Mouse (Mus musculus) hindbrain, postnatal 0 days (tissue): ENCODE measurements around the gene Map2k6. TPM values are rescaled to one million over a fixed set of nuclear protein-coding genes. Genes with fewer than 3 reads are reported as not detected.

ENCODE experiments used
- ATAC-seq: fragments of 200-750 bp; cut with Nextera tagmentation; 2 replicates; pipeline ENCODE4 v1.8.0; 2017; ENCODE audit warnings: mild to moderate bottlenecking, moderate TSS enrichment, moderate library complexity
- DNase-seq: peaks from one replicate; pipeline ENCODE4 v3.0.0-alpha.2; 2015; ENCODE audit warnings: low spot score
- H3K27ac ChIP-seq: fragments of 300-500 bp; sonication (generic); 2 replicates; pipeline ENCODE4 v1.5.1; 2014; ENCODE audit warnings: mild to moderate bottlenecking
- H3K27me3 ChIP-seq: fragments of 300-500 bp; sonication (generic); 2 replicates; pipeline ENCODE4 v1.6.1; 2014; ENCODE audit warnings: low read length, mixed read lengths; ENCODE audit not compliant: insufficient read depth
- H3K36me3 ChIP-seq: fragments of 300-500 bp; sonication (generic); 2 replicates; pipeline ENCODE4 v1.6.1; 2014; ENCODE audit warnings: low read length, mixed read lengths; ENCODE audit not compliant: insufficient read depth
- H3K4me1 ChIP-seq: fragments of 300-500 bp; sonication (generic); 2 replicates; pipeline ENCODE4 v1.6.1; 2014; ENCODE audit warnings: antibody characterized with exemption, low read length, mixed read lengths; ENCODE audit not compliant: insufficient read depth
- H3K4me2 ChIP-seq: fragments of 300-500 bp; sonication (generic); 2 replicates; pipeline ENCODE4 v1.6.1; 2014; ENCODE audit warnings: low read depth, mild to moderate bottlenecking, low read length, moderate library complexity, mixed read lengths
- H3K4me3 ChIP-seq: fragments of 300-500 bp; sonication (generic); 2 replicates; pipeline ENCODE4 v1.5.1; 2014; ENCODE audit warnings: low read length
- H3K9ac ChIP-seq: fragments of 300-500 bp; sonication (generic); replicated peaks from 2 replicates; pipeline ENCODE4 v1.6.1; 2014; ENCODE audit warnings: mild to moderate bottlenecking, low read length, moderate library complexity, mixed read lengths
- H3K9me3 ChIP-seq: fragments of 300-500 bp; sonication (generic); 2 replicates; pipeline ENCODE4 v1.6.1; 2016; ENCODE audit warnings: low read length, mixed read lengths
- CTCF ChIP-seq: IDR thresholded peaks from 2 replicates; pipeline ENCODE4 v1.5.1; 2016; ENCODE audit warnings: antibody characterized with exemption, control low read depth, low read depth
- WGBS: fragments of 180-500 bp; shearing (Covaris S2); extraction: QIAGEN DNeasy Blood & Tissue Kit; methylation state at CpG from one replicate; pipeline ENCODE4 v1.1.7; 2014; 5-methylcytosine and 5-hydroxymethylcytosine counted together
- polyA plus RNA-seq: library from polyadenylated mRNA; unstranded; fragments of >200 nt; fragmentation: Nextera tagmentation; extraction: Ambion mirVana; gene quantifications from 2 replicates; pipeline ENCODE4 v1.2.1, GENCODE M21; 2015
- total RNA-seq: library from RNA; depleted of rRNA; stranded (reverse); fragments of >200 nt; gene quantifications from 2 replicates; pipeline ENCODE4 v1.2.3, GENCODE M21; 2014

The Map2k6 gene
- total and polyA plus RNA-seq, 2 experiments from 2014 or later: 16.3 to 21.2 TPM

DNA sequence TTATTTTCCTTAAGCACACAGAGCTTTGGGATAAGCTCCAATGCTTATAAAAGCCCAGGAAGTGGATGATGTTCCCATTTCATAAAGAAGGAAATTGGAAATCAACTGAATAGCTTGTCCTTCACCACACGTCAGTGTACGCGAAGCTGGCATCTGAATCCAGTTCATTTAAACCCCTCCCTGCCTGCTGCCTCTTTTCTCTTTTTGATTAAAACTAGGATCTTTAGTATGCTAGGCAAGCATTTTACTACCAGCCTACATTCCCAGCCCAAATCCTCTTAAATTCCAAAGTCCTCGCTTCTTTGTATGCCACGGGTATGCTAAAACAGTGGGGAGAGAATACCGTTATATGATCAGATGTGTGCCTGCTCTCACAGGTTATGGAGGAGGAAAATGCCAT, 17.8 kb downstream of the Map2k6 start:
- 63% methylated on average over 6 of the region's 6 CpGs for WGBS
- ATAC-seq (no peak), DNase-seq (no peak)
- Histone ChIP-seq H3K27ac (peak overlapping the region; percentile 36), H3K4me2 (no peak overlapping the region), H3K4me1 (peaks cover 6% of the 10 kb centered on the region; the same call in 1 of the 2 replicates), H3K9me3 (no peaks in the 10 kb centered on the region), H3K9ac (no peak overlapping the region), H3K36me3 (no peaks in the 10 kb centered on the region), H3K27me3 (no peaks in the 10 kb centered on the region), H3K4me3 (no peak overlapping the region)
- no peak for TF ChIP-seq CTCF

DNA sequence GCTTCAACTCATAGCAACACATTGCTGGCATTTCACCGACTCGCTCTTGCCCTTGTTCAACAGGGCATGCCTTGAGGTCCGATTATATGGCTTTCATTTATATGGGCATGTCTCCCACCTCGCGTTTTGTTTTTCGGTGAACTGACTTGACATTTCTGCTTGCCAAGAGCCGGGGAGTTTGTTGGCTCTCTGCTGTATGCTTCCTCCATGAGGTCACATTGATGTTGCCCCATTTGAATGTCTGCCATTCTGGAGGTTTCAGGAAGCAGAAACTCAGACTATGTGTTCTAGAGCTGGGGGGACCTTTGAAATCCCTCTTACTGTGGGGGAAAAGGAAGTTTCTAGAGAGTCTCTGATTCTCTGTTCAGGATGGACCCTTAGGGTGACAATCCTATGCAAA, 21.5 kb downstream of the Map2k6 start:
- WGBS: 76% methylated on average over 7 of the region's 7 CpGs
- TF ChIP-seq CTCF: no peak

DNA sequence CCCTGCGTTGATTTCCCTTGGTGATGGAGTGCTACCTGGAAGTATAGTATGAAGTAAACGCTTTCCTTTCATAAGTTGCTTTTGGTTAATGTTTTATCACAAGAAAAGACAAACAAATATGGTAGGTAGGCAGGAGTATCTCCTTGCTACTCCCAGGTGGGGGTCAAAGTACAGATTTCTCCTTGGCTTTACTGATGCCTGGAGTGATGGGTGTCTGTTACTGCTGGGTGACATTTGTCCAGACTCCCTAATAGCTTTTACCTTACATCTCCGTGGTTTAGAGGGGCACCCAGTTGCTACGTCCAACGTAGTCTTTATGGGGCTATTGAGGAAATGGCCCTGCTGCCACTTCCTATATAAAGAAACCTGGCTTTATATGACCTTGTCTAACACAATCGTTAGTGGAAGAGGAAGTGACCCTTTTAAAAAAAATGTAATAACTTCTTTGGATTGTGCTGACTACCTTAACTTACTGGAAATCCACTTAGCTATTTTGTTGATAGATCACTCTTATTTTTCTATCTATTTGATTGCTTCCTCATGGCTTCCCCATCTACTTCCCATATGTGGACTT, 27.7 kb downstream of the Map2k6 start:
- no peaks in the 10 kb centered on the region for H3K9me3 ChIP-seq
- H3K4me1 ChIP-seq: no peaks in the 10 kb centered on the region
- no peaks in the 10 kb centered on the region for H3K36me3 ChIP-seq
- TF ChIP-seq CTCF: no peak
- H3K27ac ChIP-seq: 0 out of 2 replicates have a peak overlapping the region, but pooled peaks have one; percentile 5
- no peak for DNase-seq
- H3K27me3 ChIP-seq: no peaks in the 10 kb centered on the region
- no peak for ATAC-seq
- no peak overlapping the region for H3K4me3 ChIP-seq
- no peak overlapping the region for H3K4me2 ChIP-seq
- no peak overlapping the region for H3K9ac ChIP-seq
- WGBS: 87% methylated on average over 6 of the region's 6 CpGs

More for the DNA sequence above, 21.5 kb downstream of the Map2k6 start:
- H3K36me3 ChIP-seq: no peaks in the 10 kb centered on the region
- no peak overlapping the region for H3K4me2 ChIP-seq
- H3K9me3 ChIP-seq: no peaks in the 10 kb centered on the region
- ATAC-seq: no peak
- no peak for DNase-seq
- no peak overlapping the region for H3K9ac ChIP-seq
- no peak overlapping the region for H3K4me3 ChIP-seq
- peaks cover 6% of the 10 kb centered on the region; the same call in 1 of the 2 replicates for H3K4me1 ChIP-seq
- no peak overlapping the region for H3K27ac ChIP-seq
- H3K27me3 ChIP-seq: no peaks in the 10 kb centered on the region

DNA sequence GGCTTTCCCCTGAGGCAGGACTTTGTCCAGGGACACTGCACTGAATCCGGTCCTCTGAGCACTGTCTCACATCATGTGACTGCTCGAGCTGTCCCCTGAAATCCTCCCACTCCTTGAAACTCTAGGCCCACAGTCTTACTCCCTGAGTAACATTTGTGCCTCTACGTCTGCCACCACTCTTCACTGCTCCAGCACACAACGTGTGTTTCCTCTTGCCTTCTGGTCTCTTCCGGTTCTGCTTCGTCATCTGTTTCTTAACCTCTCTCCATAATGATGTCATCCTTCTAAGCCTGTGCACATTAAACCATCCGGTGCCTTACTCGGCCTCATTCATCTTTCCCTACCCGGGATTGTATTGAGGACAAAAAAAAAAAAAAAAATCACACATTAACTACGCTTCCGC, 28.2 kb downstream of the Map2k6 start:
- ATAC-seq (peak; percentile 70), DNase-seq (peak; percentile 23)
- Histone ChIP-seq H3K4me1 (no peaks in the 10 kb centered on the region), H3K27ac (0 out of 2 replicates have a peak overlapping the region, but pooled peaks have one; percentile 5), H3K4me3 (no peak overlapping the region), H3K9me3 (no peaks in the 10 kb centered on the region), H3K36me3 (no peaks in the 10 kb centered on the region), H3K4me2 (0 out of 2 replicates have a peak overlapping the region, but pooled peaks have one; percentile 10), H3K27me3 (no peaks in the 10 kb centered on the region), H3K9ac (no peak overlapping the region)
- 33% methylated on average over 11 of the region's 11 CpGs for WGBS
- no peak for TF ChIP-seq CTCF

DNA sequence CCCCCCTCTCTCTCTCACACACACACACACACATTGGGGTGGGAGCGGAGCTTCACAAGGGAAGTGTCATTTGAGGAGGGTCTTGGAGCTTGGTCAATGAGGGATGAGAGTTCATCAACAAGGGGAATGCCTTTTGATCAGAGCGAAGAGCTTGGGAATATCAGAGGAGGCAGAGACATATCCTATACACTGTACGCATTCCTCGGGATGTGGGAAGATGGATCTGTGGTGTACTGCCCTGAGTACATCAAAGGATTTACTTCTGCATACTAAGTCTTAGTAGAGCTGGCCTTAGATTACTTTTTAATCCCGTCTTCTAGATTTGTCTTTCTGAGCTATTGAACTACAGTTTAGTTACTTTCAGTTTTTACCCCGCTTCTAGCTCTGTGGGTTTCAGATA, 30.1 kb downstream of the Map2k6 start:
- 92% methylated on average over 6 of the region's 6 CpGs for WGBS
- Histone ChIP-seq H3K9ac (no peak overlapping the region), H3K4me1 (no peaks in the 10 kb centered on the region), H3K36me3 (no peaks in the 10 kb centered on the region), H3K4me2 (no peak overlapping the region), H3K9me3 (no peaks in the 10 kb centered on the region), H3K27me3 (no peaks in the 10 kb centered on the region), H3K27ac (no peak overlapping the region), H3K4me3 (no peak overlapping the region)
- TF ChIP-seq CTCF: no peak
- DNase-seq (no peak), ATAC-seq (no peak)

DNA sequence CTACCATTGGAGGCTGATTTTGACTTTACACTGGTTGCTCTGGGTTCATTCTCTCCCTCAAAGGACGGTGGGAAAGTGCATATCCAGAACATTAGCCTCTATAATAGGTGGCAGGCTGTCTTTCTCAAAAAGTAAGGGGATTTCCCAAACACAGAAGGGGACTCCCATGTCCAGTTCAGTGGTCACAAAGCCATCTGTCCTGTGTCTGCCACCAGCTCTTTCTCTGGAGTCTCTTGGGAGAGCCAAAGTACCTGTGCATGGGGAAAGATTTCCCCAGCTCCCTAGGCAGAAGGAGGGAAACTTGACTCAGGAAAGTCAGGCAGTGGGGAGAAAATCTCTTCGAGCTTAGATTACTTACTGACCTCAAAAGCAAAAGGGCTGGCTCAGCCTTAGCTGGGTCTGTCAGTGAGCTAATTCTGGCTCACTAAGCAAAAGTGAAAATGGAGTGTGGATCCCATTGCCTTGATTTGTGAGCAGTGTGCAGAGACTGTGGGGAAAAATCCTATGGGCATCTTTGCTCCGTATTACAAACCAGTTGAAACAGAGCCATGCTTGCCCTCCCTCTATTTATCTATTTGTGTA, 31.0 kb downstream of the Map2k6 start:
- TF ChIP-seq CTCF: no peak
- H3K27me3 ChIP-seq: no peaks in the 10 kb centered on the region
- H3K4me1 ChIP-seq: no peaks in the 10 kb centered on the region

DNA sequence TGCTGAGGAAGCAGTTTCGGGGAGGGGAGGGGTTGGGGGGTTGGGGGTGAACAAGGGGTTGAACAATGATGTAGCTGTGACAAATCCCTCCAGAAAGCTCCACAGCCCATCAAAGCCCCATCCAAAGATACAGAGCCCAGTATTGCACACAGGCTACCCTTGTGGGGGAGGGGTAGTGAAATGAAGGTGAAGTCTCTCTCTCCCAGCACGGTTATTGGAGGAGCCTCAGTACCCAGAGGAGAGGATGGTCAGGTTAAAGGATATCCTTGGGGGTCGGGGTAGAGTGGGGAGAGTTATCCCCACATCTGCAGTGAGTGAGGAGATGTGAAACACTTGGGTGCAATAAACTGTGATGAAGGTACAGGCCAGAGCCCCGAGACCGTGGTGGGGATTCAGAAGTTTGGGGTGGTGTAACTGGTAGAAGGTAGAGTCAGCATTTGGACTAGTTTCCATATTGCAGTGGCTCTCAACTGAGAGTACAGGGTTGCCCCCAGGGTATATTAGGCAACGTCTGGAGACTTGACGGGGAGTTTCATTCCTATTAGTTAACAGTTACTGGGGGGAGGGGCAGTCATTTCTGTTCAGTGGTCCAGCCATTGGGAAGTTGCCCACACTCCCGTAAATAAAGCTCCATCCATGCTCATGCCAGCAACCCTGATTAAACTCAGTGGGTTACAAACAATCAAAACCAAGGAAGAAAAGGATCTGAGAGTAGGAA, 37.1 kb downstream of the Map2k6 start:
- TF ChIP-seq CTCF: no peak
- no peaks in the 10 kb centered on the region for H3K9me3 ChIP-seq
- H3K27ac ChIP-seq: no peak overlapping the region
- no peak overlapping the region for H3K4me2 ChIP-seq
- no peak overlapping the region for H3K4me3 ChIP-seq
- no peaks in the 10 kb centered on the region for H3K4me1 ChIP-seq
- no peaks in the 10 kb centered on the region for H3K27me3 ChIP-seq
- no peaks in the 10 kb centered on the region for H3K36me3 ChIP-seq
- no peak for DNase-seq
- no peak for ATAC-seq
- no peak overlapping the region for H3K9ac ChIP-seq
- 67% methylated on average over 8 of the region's 8 CpGs for WGBS

More for the DNA sequence above, 31.0 kb downstream of the Map2k6 start:
- 72% methylated on average over 3 of the region's 3 CpGs for WGBS
- ATAC-seq: no peak
- Histone ChIP-seq H3K27ac (no peak overlapping the region), H3K9ac (no peak overlapping the region), H3K4me3 (no peak overlapping the region), H3K4me2 (no peak overlapping the region), H3K36me3 (no peaks in the 10 kb centered on the region), H3K9me3 (no peaks in the 10 kb centered on the region)
- no peak for DNase-seq
